Mouse (Mus musculus) brain, embryonic 18.5 days (tissue): ENCODE data around the gene March11.

Experiments used
- DNase-seq: peaks from one replicate; pipeline ENCODE4 v3.0.0-alpha.2; 2012; ENCODE audit warnings: low read depth, low spot score

March11 gene

DNA sequence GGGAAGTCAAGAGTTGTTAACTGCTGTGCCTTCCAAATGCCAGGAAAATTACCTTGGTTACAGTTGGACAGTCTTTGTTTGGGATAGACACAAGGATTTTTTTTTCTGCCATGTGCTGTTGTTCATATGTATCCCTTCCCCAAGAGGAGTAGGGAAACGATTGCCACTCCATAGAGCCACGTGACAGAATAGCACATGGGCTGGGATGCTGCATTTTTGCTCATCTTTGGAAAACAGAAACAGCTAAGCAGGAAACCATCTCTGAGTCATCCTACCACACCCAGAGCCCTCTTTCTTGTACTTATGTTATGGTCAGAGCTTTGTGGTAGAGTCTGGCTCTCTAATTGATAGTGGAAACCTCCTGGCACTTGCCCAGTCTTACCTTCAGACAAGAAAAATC lies 65.4 kb downstream of the March11 start:
- DNase-seq, result no peak

DNA sequence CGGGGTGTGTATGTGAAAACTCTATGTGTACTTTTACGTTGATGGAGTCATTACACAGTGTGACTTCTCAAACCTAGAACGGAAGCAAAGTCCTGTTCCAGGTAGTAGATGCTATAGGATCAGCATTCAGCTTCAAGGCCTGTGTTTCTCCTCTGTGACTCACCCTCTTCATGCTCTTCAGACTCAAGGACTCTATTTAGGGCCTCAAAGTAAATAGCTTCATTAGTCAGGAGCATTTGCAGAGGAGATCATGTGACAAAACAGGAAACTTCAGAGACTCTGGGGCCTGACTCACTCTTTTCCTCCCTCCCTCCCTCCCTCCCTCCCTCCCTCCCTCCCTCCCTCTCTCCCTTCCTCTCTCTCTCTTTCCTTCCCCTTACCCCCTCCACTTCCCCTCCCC lies 66.1 kb downstream of the March11 start:
- no peak for DNase-seq

DNA sequence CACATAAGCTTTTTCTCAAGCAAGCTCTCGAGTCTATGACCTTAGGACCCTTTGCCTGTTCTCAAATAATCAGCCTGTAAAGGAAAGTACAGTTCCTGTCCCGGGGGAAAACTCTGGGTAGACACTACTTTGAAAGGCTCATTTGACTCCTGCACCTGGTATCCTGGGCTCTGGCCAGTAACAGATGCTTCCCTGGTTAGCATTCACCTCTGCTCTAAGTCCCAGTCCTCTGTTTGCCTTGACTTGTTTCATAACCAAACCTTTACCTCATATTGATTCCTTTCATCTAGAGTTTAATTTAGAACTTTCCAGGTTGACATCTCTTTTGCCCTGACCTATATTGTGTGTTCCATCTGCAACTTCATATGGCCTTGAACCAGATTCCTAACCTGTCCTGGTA lies 68.5 kb downstream of the March11 start:
- DNase-seq, result no peak

DNA sequence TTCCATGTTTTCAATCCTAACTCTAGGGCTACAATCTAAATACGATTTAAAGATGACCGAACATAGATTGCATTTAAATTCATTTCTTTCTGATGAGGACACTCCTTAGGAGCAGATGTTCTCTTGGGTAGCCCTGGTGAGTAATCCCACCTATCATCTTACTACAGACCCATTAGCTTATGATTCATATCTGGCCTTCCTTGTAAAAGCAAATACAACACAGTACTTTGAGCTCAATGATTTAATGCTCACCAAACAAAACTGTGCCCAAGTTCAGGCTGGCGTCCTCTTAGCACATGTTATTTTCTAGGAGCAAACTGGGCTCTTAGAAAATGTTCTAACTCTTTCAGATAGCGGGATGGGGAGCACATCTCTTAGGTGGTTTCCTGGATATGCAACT lies 70.0 kb downstream of the March11 start:
- no peak for DNase-seq

DNA sequence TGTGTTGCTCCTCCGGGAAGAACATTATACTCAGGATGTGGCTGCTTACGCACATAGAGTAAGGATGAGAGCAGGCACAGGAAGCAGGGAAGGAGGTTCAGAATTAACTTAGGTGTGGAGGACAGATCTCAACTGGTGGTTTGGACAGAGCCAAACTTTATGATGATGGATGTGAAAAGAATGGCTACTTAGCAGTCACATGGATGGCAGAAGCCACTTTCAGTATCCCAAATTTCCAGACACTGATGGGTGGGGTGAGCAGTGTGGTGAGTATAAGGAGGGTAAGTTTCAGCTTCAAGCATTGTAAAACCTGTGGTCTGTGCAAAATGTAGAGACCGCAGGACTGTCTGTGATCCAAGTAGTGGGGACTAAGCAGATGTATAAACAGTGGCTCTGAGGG lies 71.0 kb downstream of the March11 start:
- DNase-seq, result no peak

DNA sequence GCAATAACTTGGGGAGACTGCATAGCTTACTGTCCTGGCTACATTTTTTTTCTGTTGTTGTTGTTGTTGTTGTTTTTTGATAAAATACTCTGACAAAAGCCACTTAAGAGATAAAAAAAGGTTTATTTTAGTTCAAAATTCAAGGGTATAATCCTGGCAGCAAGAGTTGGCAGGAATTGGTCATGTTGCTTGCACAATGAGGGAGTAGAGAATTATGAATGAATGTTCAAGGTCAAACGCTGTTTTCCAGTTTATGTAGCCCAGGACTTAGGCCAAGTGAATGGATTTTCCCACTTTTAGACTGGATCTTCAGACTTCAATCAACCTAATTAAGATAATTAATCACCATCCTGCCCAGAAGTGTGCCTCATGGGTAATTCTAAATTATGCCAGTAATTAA lies 72.0 kb downstream of the March11 start:
- DNase-seq, result no peak

DNA sequence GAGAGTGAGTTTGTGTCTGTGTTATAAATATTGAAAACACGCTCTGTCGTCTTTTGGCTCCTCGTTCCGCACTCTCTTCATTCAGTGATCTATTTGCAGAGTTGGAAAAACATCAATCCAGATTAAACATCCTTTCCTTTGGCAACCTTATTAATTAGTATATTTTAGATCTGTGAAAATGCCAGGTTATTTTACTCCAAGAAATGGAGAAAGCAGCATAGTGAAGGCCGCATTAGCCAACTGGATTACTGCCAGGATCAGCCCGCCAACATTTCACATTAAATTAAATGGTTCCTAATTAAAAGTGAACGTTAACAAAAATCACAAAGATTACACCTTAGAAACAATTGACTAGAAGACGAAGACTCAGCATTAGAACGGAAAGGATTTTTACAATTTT lies 81.2 kb downstream of the March11 start:
- DNase-seq, result peak; percentile 30

DNA sequence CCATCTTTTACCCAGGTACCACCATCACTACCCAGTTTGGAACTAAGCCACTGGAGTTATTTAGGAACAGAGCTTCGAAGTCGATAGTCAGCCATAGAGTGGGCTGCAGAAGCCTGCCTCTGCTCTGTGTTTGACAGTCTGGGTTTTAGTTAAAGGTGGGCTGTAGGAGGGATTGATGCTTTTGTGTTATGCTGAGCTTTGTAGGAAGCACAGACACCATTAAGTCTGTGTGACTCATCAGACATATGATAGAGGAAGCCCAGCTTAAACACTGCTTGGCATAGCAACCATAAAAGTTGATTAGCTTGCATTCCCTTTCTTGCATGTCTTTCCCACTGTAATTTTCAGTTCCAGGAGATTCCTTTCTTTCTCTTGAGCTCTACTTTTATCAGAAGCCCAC lies 87.7 kb downstream of the March11 start:
- no peak for DNase-seq

DNA sequence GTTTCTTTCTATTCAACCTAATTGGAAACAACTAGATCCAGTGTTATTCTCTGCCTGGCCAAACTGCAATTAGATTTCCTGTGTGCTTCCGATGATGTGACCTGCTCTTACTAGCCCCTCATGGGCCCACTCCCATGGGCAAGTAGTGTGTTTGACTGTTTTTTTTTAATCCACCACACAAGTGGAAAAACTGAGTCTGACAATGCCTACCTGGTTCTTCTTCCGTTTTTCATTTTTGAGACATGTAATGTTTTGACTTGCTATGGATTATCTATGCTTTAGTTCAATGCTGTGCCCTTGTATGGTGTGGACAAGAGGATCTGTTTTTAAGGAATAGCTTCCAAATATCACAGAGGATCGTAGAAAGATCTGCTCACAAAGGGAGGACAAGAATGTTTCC lies 116.4 kb downstream of the March11 start:
- DNase-seq, result no peak

DNA sequence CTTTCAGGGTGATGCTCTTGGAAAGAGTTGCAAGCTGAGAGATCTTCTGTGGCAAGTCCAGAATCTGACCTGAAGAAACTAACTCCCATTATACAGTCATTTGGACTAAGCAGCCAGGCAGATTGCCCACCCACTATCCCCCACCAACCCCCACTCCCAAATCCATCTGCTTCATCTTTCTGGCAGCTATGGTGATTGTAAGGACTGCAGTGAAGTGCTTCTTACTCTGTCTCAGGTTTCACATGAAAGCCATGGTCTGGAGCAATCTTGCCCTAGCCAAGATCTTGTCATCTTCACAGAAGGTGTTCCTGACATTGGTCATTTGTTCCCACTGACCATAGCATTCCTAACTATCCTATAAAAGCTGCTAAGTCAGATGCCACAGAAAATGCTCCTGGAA lies 117.4 kb downstream of the March11 start:
- no peak for DNase-seq

DNA sequence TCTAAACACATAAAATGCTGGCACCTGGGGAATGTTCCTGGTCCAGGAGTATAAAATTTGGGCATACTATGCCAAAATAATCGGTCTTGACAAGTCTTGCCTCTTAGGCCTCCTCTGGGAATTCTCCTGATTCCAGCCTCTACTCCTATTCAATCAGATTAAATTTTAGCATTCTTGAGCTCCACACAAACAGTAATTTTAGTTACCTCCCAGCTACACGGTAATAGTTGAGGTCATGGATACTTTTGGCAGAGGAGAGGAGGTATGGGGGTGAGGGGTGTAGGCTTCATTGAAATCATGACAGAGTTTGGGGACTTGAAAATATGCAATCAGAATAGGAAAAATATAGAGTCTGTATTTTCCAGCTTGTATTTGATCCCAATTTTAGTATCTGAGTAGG lies 121.7 kb downstream of the March11 start:
- DNase-seq, result no peak

DNA sequence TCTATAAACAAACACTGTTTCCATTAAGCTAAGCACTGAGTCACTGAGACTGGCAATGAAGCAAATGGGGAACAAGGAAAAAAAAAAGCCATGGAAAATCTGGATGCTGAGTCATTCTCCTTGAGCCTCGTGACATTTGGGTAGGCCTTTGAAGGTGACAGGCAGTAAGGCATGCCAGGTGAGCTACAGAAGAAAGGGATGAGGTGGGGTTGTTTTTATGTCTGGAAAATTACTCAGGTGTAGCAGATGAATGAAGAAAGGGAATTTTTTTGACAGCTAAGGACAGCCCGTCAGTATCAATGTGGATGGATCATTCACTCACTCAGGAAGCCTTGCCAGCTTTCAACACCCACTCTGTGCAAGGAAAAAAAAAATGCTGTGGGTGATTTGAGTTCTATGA lies 123.8 kb downstream of the March11 start:
- DNase-seq, result no peak

DNA sequence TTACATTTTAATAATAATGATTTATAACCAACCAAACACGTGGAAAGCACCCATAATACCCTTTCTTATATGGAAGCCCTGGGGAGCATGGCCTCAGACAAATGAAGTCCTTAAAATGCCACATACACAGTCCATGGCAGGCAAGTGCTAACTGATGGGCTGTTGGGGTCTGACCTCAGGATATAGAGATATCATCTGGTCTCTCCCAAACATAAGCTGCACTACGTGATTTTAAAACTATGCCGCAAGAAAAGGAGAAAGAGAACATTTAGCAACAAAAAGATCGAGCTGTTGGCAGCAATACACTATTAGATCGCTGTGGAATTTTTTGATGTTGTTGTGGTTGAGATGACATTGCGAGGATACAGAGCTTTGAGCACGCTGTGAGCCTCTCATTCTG lies 126.9 kb downstream of the March11 start:
- no peak for DNase-seq

DNA sequence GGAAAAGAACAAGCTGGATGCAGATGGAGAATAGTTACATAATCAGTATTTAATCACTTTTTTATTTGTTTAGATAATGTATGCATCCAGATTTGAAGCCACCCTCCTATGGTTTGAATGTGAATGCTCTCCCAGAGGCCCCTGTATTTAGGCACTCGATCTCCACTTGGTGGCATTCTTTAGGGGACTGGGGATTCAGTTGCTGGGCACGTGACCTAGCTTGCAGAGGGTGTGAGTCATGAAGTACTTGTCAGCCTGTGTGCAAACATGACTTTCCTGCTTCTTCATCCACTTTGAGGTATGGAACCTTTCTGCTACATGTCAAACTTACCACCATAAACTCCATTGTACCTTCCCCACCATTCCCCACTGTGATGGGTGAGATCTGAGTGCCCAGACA lies 128.3 kb downstream of the March11 start:
- no peak for DNase-seq
